Mouse (Mus musculus) limb, embryonic 12.5 days (tissue): ENCODE results near the gene Ppm1m. TPM values are rescaled to one million over a fixed set of nuclear protein-coding genes. Genes with fewer than 3 reads are reported as not detected.

Experiments
- ATAC-seq: fragments of 200-750 bp; cut with Nextera tagmentation; 2 replicates; pipeline ENCODE4 v1.8.0; 2017; ENCODE audit warnings: low read depth, moderate TSS enrichment; ENCODE audit not compliant: insufficient number of reproducible peaks, insufficient read depth, low FRiP score, low TSS enrichment
- H3K27ac ChIP-seq: fragments of 300-500 bp; sonication (generic); 2 replicates; pipeline ENCODE4 v1.5.1; 2016; ENCODE audit warnings: mild to moderate bottlenecking, moderate library complexity
- H3K27me3 ChIP-seq: fragments of 300-500 bp; sonication (generic); 2 replicates; pipeline ENCODE4 v1.6.1; 2016; ENCODE audit warnings: mild to moderate bottlenecking, moderate library complexity
- H3K36me3 ChIP-seq: fragments of 300-500 bp; sonication (generic); 2 replicates; pipeline ENCODE4 v1.6.1; 2016; ENCODE audit warnings: mild to moderate bottlenecking, moderate library complexity
- H3K4me1 ChIP-seq: fragments of 300-500 bp; sonication (generic); replicated peaks from 2 replicates; pipeline ENCODE4 v1.6.1; 2016
- H3K4me2 ChIP-seq: fragments of 300-500 bp; sonication (generic); 2 replicates; pipeline ENCODE4 v1.6.1; 2016; ENCODE audit warnings: mild to moderate bottlenecking, moderate library complexity
- H3K4me3 ChIP-seq: fragments of 300-500 bp; sonication (generic); replicated peaks from 2 replicates; pipeline ENCODE4 v1.5.1; 2016; ENCODE audit warnings: mild to moderate bottlenecking
- H3K9ac ChIP-seq: fragments of 300-500 bp; sonication (generic); replicated peaks from 2 replicates; pipeline ENCODE4 v1.6.1; 2016; ENCODE audit warnings: mild to moderate bottlenecking, moderate library complexity
- H3K9me3 ChIP-seq: fragments of 300-500 bp; sonication (generic); 2 replicates; pipeline ENCODE4 v1.6.1; 2016; ENCODE audit warnings: mild to moderate bottlenecking, moderate library complexity
- WGBS: fragments of 180-500 bp; shearing (Covaris S2); methylation state at CpG from one replicate; pipeline ENCODE4 v1.1.7; 2016; 5-methylcytosine and 5-hydroxymethylcytosine counted together
- polyA plus RNA-seq: library from polyadenylated mRNA; unstranded; fragments of >200 nt; fragmentation: Nextera tagmentation; extraction: Ambion mirVana; gene quantifications from 2 replicates; pipeline ENCODE4 v1.2.1, GENCODE M21; 2016

The Ppm1m gene
- 60.4 and 60.7 TPM in 2 replicates for polyA plus RNA-seq

DNA sequence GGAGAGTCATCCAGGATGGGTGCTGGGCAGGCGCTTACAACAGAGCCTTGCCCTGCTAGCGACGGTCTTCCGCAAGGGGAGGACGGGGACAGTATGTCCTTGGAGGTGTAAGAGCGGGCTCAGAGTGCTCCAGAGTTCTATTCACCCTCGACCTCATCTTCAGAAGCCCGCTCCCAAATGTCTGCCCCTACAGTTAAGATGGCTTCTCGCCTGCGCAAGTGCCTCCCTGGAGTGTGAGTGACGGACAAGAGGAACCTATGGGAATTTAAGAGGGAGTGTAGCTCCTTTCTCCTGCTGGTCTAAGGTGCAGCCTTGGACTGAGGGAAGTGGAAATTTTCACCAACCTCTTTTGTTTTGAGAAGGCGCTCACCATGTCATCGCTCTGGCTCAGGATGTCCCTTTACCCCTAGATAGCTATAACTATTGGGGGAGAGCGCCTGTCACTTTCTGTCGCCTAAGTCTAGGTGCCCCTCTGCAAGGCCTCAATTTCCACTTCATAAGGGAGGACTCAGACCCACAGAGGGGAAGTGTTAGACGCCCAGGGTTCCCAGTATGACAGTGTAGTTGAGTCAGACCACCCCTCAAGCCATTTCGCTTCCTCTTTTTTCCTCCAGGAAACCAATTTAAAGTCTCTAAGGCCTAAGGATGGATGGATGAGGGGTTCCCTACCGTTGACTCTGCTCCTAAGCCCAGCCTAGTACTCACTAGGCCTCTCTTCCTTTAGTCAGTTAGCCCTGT lies at the start of gene Ppm1m:
Gene Ppm1m, minus strand, starts transcription at position 212 of the 738 bp plus-strand sequence.
- Histone ChIP-seq H3K4me2 (peak within 1 kb of the TSS; percentile 67), H3K4me3 (peak within 1 kb of the TSS; percentile 73), H3K9ac (peak within 1 kb of the TSS; percentile 79), H3K9me3 (no peaks in the 10 kb centered on the region), H3K27ac (0 out of 2 replicates have a peak within 1 kb of the TSS, but pooled peaks have one; percentile 41), H3K4me1 (peaks cover 38% of the 10 kb centered on the region), H3K27me3 (no peaks in the 10 kb centered on the region), H3K36me3 (peaks cover 20% of the 10 kb centered on the region)
- WGBS: 45% methylated on average over 18 of the region's 18 CpGs
- ATAC-seq: peak; percentile 1; the same call in 1 of the 2 replicates

DNA sequence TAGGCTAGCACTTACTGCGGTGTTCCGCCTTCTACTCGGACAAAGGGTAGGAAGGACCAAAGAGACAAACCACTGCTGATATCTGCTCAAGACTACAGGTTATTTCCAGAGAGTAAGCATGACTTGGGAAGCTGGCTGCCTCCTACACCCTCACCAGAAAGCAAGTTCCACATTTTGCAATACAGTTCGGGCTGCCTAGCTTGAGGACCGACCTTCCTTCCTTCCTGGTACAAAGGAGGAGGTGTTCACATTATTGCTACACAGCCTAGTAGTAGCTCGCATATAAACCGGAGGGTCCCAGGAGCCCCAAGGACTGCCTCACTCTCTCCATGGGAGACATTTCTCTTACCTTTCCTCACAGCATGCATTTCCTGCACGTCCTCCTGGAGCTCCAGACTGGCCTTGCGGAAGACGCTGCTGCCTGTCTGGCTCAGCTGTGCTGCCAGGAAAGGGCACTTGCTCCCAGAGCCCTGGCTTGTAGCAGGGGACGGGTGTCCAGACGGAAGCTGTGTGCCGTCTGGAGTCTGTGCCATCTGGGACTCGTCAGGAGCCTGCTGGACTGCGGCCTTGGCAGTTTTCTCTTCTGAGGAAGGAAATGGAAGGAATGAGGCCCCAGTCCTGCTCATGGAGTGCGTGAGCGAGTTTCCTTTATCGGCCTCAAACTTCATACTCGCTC lies 43.4 kb upstream of the Ppm1m start:
- Histone ChIP-seq H3K27ac (peak overlapping the region; percentile 74), H3K9ac (no peak overlapping the region), H3K9me3 (no peaks in the 10 kb centered on the region), H3K36me3 (peaks cover 61% of the 10 kb centered on the region), H3K4me1 (peaks cover 19% of the 10 kb centered on the region), H3K4me3 (no peak overlapping the region), H3K27me3 (no peaks in the 10 kb centered on the region), H3K4me2 (no peak overlapping the region)
- WGBS: 58% methylated on average over 19 of the region's 19 CpGs
- ATAC-seq: no peak

DNA sequence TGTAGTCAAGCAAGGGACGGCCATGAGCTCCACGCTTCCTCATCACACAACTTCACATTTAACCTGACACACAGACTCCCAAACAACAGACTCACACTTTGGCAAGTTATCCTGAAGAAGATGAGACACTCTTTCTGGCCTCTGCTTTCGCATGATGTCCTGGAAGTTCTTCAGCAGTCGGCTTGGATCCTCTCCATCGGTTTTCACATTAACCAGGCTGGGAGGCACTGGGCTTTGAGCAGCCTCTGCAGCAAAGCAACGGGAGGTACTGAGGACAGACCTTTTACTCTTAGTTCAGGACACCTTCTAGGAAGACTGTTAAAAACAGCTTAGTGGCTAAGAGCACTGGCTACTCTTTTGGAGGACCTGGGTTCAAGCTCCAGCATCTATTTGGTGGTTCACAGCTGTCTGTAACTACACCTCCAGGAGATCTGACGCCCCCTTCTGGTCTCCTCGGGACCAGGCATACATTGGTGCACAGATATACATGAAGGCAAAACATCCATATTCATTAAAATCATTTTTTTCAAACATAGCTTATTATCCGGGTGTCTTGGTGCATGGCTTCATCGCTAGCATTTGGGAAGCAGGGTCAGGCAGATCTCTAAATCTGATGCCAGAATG lies 42.1 kb upstream of the Ppm1m start:
- Histone ChIP-seq H3K27ac (no peak overlapping the region), H3K4me2 (no peak overlapping the region), H3K4me1 (peaks cover 12% of the 10 kb centered on the region), H3K36me3 (peaks cover 74% of the 10 kb centered on the region), H3K4me3 (no peak overlapping the region), H3K9ac (no peak overlapping the region), H3K27me3 (no peaks in the 10 kb centered on the region), H3K9me3 (no peaks in the 10 kb centered on the region)
- ATAC-seq: no peak
- WGBS: 88% methylated on average over 10 of the region's 10 CpGs

DNA sequence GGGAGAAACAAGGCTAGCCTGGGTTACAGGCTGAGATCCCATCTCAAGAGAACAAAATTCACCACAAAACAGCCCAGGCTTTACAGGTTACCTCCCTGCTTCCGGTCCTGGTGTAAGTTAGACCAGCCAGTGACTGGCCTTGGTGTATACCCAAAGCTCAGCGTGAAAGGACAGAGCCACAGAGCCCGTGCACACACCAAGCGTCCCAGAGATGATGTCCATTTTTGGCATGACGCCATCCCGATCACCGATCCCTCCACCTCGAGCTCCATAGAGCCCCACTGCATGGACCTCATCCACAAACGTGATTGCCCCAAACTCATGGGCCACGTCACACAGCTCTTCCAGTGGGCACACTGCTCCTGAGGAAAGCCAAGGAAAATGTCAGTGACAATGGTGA lies 38.3 kb upstream of the Ppm1m start:
- no peak for ATAC-seq
- WGBS: 94% methylated on average over 10 of the region's 10 CpGs
- H3K9ac ChIP-seq: no peak overlapping the region
- no peaks in the 10 kb centered on the region for H3K4me1 ChIP-seq
- H3K4me3 ChIP-seq: no peak overlapping the region
- H3K27me3 ChIP-seq: no peaks in the 10 kb centered on the region
- H3K36me3 ChIP-seq: peaks cover 99% of the 10 kb centered on the region
- no peak overlapping the region for H3K27ac ChIP-seq
- no peak overlapping the region for H3K4me2 ChIP-seq
- H3K9me3 ChIP-seq: no peaks in the 10 kb centered on the region

DNA sequence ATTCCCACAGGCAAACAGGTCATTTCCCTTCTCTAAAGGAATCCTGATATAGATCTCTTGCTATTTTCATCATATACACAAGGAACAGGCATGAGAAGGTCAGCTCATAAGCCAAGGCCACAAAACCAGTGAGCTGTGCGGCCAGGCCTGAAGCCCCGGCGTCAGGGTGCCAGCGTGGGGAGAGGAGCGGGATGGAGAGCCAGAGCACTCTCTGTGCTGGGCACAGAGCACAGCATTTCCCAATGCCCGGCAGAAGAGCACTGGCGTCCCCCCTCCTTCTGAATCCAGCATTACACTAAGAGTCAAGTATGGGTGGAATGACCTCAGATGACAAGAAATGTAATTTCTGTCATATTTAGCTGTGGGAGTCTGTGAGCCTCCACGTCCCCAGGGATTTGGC lies 37.9 kb upstream of the Ppm1m start:
- Histone ChIP-seq H3K4me1 (no peaks in the 10 kb centered on the region), H3K27me3 (no peaks in the 10 kb centered on the region), H3K27ac (no peak overlapping the region), H3K4me2 (no peak overlapping the region), H3K36me3 (peaks cover 99% of the 10 kb centered on the region), H3K4me3 (no peak overlapping the region), H3K9me3 (no peaks in the 10 kb centered on the region), H3K9ac (no peak overlapping the region)
- ATAC-seq: no peak
- WGBS: 90% methylated on average over 8 of the region's 8 CpGs

DNA sequence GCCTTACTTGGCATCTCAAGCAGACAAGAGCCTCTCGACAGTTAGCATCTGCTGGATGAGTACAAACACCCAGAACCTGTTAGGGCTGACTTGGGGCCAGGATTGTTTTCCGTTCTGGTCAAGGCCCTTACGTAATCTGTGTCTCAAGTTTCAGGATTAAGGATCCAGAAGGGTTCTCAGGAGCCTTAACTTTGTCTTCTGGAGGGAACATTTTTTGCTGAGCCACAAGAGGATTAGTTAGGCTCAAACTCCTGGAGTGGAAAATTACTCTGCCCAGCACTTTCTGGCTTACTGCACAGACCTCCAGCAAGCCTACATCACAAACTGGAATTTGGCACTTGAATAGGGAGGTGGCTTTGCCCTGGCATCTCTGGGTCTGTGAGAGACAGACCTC lies 37.3 kb upstream of the Ppm1m start:
- Histone ChIP-seq H3K36me3 (peaks cover 95% of the 10 kb centered on the region), H3K4me3 (no peak overlapping the region), H3K4me1 (no peaks in the 10 kb centered on the region), H3K4me2 (no peak overlapping the region), H3K9me3 (no peaks in the 10 kb centered on the region), H3K9ac (no peak overlapping the region), H3K27me3 (no peaks in the 10 kb centered on the region), H3K27ac (no peak overlapping the region)
- ATAC-seq: no peak
- WGBS: 86% methylated on average over 3 of the region's 3 CpGs

DNA sequence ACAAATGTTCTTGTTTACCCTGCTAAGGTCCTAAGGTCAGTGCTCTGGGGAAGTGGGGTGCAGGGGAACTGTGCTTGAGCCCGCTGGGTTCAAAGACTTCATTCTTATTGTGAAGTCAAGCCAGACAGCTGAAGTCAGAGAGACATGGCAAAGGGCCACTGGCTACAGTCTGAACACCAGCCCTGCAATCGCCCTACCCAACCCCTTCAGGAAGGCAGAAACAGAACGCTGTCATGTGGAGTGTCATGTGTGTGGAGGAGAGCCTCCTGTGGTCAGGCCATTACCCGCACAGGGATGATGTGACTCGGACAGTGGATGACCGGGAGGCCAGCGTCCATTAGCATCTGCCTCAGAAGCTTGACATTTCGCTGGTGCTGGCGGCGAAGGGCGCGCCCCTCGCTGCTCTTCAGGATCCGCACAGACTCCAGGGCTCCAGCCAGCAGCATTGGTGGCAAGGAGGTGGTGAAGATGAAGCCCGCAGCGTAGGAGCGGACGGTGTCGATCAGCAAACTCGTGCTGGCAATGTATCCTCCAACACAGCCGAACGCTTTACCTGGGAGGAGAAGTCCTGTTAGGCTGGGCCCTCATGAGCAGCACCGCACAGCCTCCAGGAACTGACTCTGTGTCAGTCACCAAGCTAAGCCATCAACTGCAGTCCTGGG lies 36.7 kb upstream of the Ppm1m start:
- peaks cover 90% of the 10 kb centered on the region for H3K36me3 ChIP-seq
- H3K4me1 ChIP-seq: no peaks in the 10 kb centered on the region
- no peaks in the 10 kb centered on the region for H3K9me3 ChIP-seq
- no peak overlapping the region for H3K4me3 ChIP-seq
- H3K27me3 ChIP-seq: no peaks in the 10 kb centered on the region
- no peak for ATAC-seq
- no peak overlapping the region for H3K4me2 ChIP-seq
- 92% methylated on average over 23 of the region's 23 CpGs for WGBS
- H3K27ac ChIP-seq: no peak overlapping the region
- no peak overlapping the region for H3K9ac ChIP-seq

DNA sequence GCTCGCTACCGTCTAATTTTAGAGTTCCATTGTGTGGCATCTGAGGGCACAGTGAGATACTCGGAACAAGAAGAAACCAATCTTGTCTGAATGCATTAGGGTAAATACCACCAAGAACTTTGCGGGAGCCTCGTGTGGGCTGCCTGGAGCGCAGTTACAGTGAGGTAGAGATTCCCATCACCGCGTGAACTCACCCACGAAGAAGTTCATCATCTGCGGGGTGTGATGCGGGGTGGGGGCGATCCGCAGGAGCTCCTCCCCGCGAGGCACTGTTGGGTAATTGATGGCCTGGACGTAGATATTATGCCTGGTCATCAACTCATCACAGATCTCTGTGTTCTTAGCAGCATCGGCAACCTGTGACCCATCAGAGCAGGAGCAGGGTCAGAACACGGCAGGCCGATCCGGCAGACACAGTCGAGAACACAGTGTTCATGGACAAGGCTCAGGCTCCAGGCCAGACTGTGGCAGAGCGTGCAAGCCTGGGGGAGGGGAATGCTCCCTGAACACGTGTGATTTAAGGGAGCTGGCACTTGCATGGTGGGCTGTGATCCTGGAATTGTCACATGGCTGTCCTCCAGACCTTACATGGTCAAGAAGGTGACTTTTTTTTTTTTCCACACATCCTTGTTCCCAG lies 35.8 kb upstream of the Ppm1m start:
- H3K4me3 ChIP-seq: no peak overlapping the region
- H3K36me3 ChIP-seq: peaks cover 81% of the 10 kb centered on the region
- no peaks in the 10 kb centered on the region for H3K9me3 ChIP-seq
- H3K9ac ChIP-seq: no peak overlapping the region
- no peaks in the 10 kb centered on the region for H3K4me1 ChIP-seq
- 90% methylated on average over 23 of the region's 23 CpGs for WGBS
- no peak for ATAC-seq
- no peaks in the 10 kb centered on the region for H3K27me3 ChIP-seq
- H3K27ac ChIP-seq: no peak overlapping the region
- no peak overlapping the region for H3K4me2 ChIP-seq

DNA sequence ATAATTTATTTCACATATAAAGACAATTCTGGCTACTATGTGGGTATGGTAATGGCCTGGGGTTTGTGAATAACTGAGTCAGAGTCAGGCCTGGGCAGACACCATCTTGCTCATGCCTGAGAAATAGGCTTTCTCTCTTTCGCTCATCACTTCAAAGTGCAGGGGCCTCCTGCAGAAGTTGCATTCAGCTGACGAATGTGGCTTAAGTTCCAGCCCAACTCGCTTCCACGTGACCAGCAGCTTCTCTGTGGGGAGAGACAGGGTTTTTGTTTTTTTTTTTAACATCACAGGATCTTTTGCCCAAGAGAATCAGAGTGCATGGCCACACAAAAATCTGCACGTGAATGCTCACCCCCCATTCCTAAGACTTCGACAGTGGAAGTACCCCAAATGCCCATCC lies 34.4 kb upstream of the Ppm1m start:
- no peak overlapping the region for H3K27ac ChIP-seq
- H3K4me1 ChIP-seq: no peaks in the 10 kb centered on the region
- WGBS: 78% methylated on average over 6 of the region's 6 CpGs
- no peak overlapping the region for H3K4me3 ChIP-seq
- no peak for ATAC-seq
- no peak overlapping the region for H3K4me2 ChIP-seq
- no peaks in the 10 kb centered on the region for H3K9me3 ChIP-seq
- no peaks in the 10 kb centered on the region for H3K27me3 ChIP-seq
- no peak overlapping the region for H3K9ac ChIP-seq
- peaks cover 68% of the 10 kb centered on the region for H3K36me3 ChIP-seq

DNA sequence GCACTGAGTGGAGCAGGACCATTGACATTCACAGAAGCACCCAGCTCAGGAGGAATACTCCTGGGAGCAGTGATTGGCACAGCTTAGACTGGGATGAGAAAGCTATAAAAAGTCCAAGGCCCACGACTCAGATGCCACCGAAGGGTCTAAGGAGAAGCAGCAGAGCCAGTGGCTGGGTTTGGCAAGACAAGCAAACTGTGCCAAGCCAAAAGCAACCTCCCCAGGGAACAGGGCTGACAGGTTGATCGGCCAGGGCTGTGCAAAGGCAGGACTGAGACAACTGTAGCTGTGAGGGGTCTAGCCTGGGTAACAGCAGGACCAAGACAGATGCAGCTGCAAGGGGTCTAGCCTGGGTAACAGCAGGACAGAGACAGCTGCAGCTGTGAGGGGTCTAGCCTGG lies 33.4 kb upstream of the Ppm1m start:
- 95% methylated on average over 3 of the region's 3 CpGs for WGBS

DNA sequence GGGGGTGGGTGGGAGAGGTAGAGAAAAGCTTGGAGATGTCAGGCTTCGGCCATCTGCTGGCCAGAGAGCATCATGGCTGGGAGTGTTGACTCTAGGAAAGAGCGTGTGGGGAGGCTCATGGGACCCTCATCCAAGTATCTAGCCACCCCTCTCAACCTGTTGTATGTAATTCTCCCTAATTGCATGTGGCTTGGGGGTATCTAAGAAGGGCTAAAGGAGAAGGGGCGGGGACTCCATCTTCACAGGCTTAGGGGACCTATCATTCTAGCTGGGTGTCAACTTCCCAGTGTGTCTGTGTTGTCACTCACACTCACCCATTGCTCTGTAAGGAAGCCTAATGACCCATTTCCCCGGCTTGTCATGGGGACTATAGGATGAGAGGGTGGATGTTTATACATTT lies 32.3 kb upstream of the Ppm1m start:
- no peak overlapping the region for H3K9ac ChIP-seq
- no peaks in the 10 kb centered on the region for H3K4me1 ChIP-seq
- H3K9me3 ChIP-seq: no peaks in the 10 kb centered on the region
- peaks cover 7% of the 10 kb centered on the region for H3K27me3 ChIP-seq
- H3K27ac ChIP-seq: no peak overlapping the region
- 82% methylated on average over 4 of the region's 4 CpGs for WGBS
- peaks cover 46% of the 10 kb centered on the region for H3K36me3 ChIP-seq
- H3K4me2 ChIP-seq: no peak overlapping the region
- ATAC-seq: no peak
- no peak overlapping the region for H3K4me3 ChIP-seq

More for the DNA sequence above, 33.4 kb upstream of the Ppm1m start:
- Histone ChIP-seq H3K4me1 (no peaks in the 10 kb centered on the region), H3K27ac (no peak overlapping the region), H3K9ac (no peak overlapping the region), H3K27me3 (no peaks in the 10 kb centered on the region), H3K4me2 (no peak overlapping the region), H3K4me3 (no peak overlapping the region), H3K36me3 (peaks cover 58% of the 10 kb centered on the region), H3K9me3 (no peaks in the 10 kb centered on the region)
- ATAC-seq: no peak
